Mouse (Mus musculus): ENCODE measurements around the gene Ift88.

The Ift88 gene

GRCm38 (mm10) chr14:57423432-57424211 is at the start of gene Ift88:
Ift88 (plus strand) TSS chr14:57424062.
- DNase-seq (ENCODE audit: low spot score in 2 of 2): peak; percentile 88 to 89

- DNase-seq (ENCODE audit: low spot score in 2 of 2): no peak
These were observed 48.7 kb upstream of the Ift88 start for GRCm38 (mm10) chr14:57375205-57375604.

- no peak for DNase-seq (ENCODE audit: low spot score in 2 of 2)
These were observed 47.8 kb upstream of the Ift88 start for GRCm38 (mm10) chr14:57376016-57376415.

- no peak for DNase-seq (ENCODE audit: low spot score in 2 of 2)
These were observed 46.9 kb upstream of the Ift88 start for GRCm38 (mm10) chr14:57376956-57377355.

- no peak for DNase-seq (ENCODE audit: low spot score in 2 of 2)
These were observed 46.3 kb upstream of the Ift88 start for GRCm38 (mm10) chr14:57377531-57377930.

- DNase-seq (ENCODE audit: low spot score in 2 of 2): no peak
These were observed 38.2 kb upstream of the Ift88 start for GRCm38 (mm10) chr14:57385667-57386066.

- DNase-seq (ENCODE audit: low spot score in 2 of 2): no peak
These were observed 36.9 kb upstream of the Ift88 start for GRCm38 (mm10) chr14:57386758-57387561.

- no peak for DNase-seq (ENCODE audit: low spot score in 2 of 2)
These were observed 32.2 kb upstream of the Ift88 start for GRCm38 (mm10) chr14:57391621-57392020.

- DNase-seq (ENCODE audit: low spot score in 2 of 2): no peak
These were observed 31.6 kb upstream of the Ift88 start for GRCm38 (mm10) chr14:57392278-57392677.

- DNase-seq (ENCODE audit: low spot score in 2 of 2): no peak
These were observed 28.4 kb upstream of the Ift88 start for GRCm38 (mm10) chr14:57395470-57395869.

- no peak for DNase-seq (ENCODE audit: low spot score in 2 of 2)
These were observed 26.6 kb upstream of the Ift88 start for GRCm38 (mm10) chr14:57397221-57397620.

- peak; percentile 98 for DNase-seq (ENCODE audit: low spot score in 2 of 2)
These were observed 25.7 kb upstream of the Ift88 start, which contains the start of gene Cryl1 for GRCm38 (mm10) chr14:57398065-57398757. Cryl1 (minus strand) TSS chr14:57398529.

GRCm38 (mm10) chr14:57398813-57399427 is 24.9 kb upstream of the Ift88 start:
- DNase-seq (ENCODE audit: low spot score in 2 of 2): peak; percentile 32 to 40

- no peak for DNase-seq (ENCODE audit: low spot score in 2 of 2)
These were observed 21.0 kb upstream of the Ift88 start for GRCm38 (mm10) chr14:57402815-57403214.

GRCm38 (mm10) chr14:57407039-57407987 is 16.5 kb upstream of the Ift88 start:
- peak in 1 of 2 experiments; percentile 12 for DNase-seq (ENCODE audit: low spot score in 2 of 2)

GRCm38 (mm10) chr14:57408100-57408499 is 15.8 kb upstream of the Ift88 start:
- DNase-seq (ENCODE audit: low spot score in 2 of 2): no peak

- no peak for DNase-seq (ENCODE audit: low spot score in 2 of 2)
These were observed 14.8 kb upstream of the Ift88 start for GRCm38 (mm10) chr14:57409106-57409505.

GRCm38 (mm10) chr14:57412166-57412565 is 11.7 kb upstream of the Ift88 start:
- no peak for DNase-seq (ENCODE audit: low spot score in 2 of 2)

- no peak for DNase-seq (ENCODE audit: low spot score in 2 of 2)
These were observed 6.7 kb upstream of the Ift88 start for GRCm38 (mm10) chr14:57417187-57417586.

- DNase-seq (ENCODE audit: low spot score in 2 of 2): no peak
These were observed 325 bp downstream of the Ift88 start for GRCm38 (mm10) chr14:57424212-57424561.

GRCm38 (mm10) chr14:57430451-57430850 is 6.6 kb downstream of the Ift88 start:
- no peak for DNase-seq (ENCODE audit: low spot score in 2 of 2)

Measured in spleen, postnatal 36 days (tissue).